Mouse (Mus musculus): ENCODE measurements around the gene Fam189a2.

- TF ChIP-seq CTCF (IDR thresholded peaks at IDR 0.05; ENCODE audit: extremely low read depth, insufficient read depth, low read length) (no peak), POLR2A (IDR thresholded peaks at IDR 0.05; ENCODE audit: extremely low read depth, insufficient read depth, low read length) (no peak)
Measured at GRCm38 (mm10) chr19:24073155-24073554, 42.3 kb upstream of the Fam189a2 start.

All from cortical plate, adult 2 months (tissue).